Comparison of ENCODE assay signal across 8 mouse cellular contexts in genomic region chr3:142560296-142560948, GRCm38 (mm10). TPM values are rescaled to one million over a fixed set of nuclear protein-coding genes. Genes with fewer than 3 reads are reported as not detected.
A peak's percentile ranks its signal among the peaks of the same experiment; 100 is the strongest.
DNase-seq lines count a peak whose midpoint lies in the region; ATAC-seq and TF ChIP-seq lines count a peak whose summit lies in the region.

No protein-coding gene starts in this region.

- TF ChIP-seq CTCF in cortical plate, adult 2 months (IDR thresholded peaks at IDR 0.05; ENCODE audit: extremely low read depth, insufficient read depth, low read length): peak; percentile 79
- TF ChIP-seq CTCF in left cerebral cortex, adult 2 months (IDR thresholded peaks at IDR 0.05): peak; percentile 96

- peak; percentile 87 for ATAC-seq in megakaryocyte, adult 5-6 weeks (ENCODE audit: poor library complexity, severe bottlenecking)

- DNase-seq in adipocyte (ENCODE audit: low spot score): peak; percentile 91
- DNase-seq in gastrocnemius, adult 8-10 months (ENCODE audit: low spot score in 2 of 2): peak; percentile 68 to 79
- DNase-seq in hindlimb bud, embryonic 11.5 days (ENCODE audit: extremely low spot score, low read depth, low spot score): peak; percentile 60
- peak; percentile 67 to 71 for DNase-seq in left cerebral cortex, adult 2 months (ENCODE audit: extremely low spot score in 1 of 2, low spot score in 2 of 2)
- DNase-seq in right cerebral cortex, adult 2 months (ENCODE audit: low spot score in 2 of 2): peak; percentile 69 to 76
- peak; percentile 65 for DNase-seq in urinary bladder, postnatal 10 days (ENCODE audit: low spot score)

- peak overlapping the region; percentile 82 for H3K27ac ChIP-seq in cortical plate, adult 2 months (ENCODE audit: insufficient read depth, low read length)
- H3K27ac ChIP-seq in left cerebral cortex, adult 2 months: peak overlapping the region; percentile 63

- H3K4me1 ChIP-seq in cortical plate, adult 2 months (ENCODE audit: control insufficient read depth, insufficient read depth, low read length): no peaks in the 10 kb centered on the region; the same call in 1 of the 2 replicates

- peak overlapping the region; percentile 27; the same call in 1 of the 2 replicates for H3K4me3 ChIP-seq in cortical plate, adult 2 months (ENCODE audit: insufficient read depth, low read length)
- H3K4me3 ChIP-seq in left cerebral cortex, adult 2 months: peak overlapping the region; percentile 47

- TF ChIP-seq POLR2A in cortical plate, adult 2 months (IDR thresholded peaks at IDR 0.05; ENCODE audit: extremely low read depth, insufficient read depth, low read length): no peak

- intact Hi-C loops in left cerebral cortex, adult 2 months (cut with DNase I): loop anchor here (1.0 kb wide), 1 partner anchor 70 kb away; no protein-coding TSS in a partner anchor

RNA-seq across cellular contexts. Expression of gene Gbp3, which starts 0.6 kb away (rescaled TPM):
- polyA plus RNA-seq in cortical plate, adult 2 months (2012; rRNA removed): 9.1 and 10.0 TPM in 2 replicates
- 1 to 10 TPM; 2.2 to 3.3 (median 2.6) TPM for total RNA-seq in gastrocnemius, adult 8-10 months (2022)
- 1 to 10 TPM; 3.2 to 5.1 TPM for total RNA-seq in left cerebral cortex, adult 2 months (2021)
- 29.4 and 32.1 TPM in 2 replicates for total RNA-seq in megakaryocyte, adult 5-6 weeks (2015)
- total RNA-seq in megakaryocyte, adult 5-6 weeks (2017): 54.8 and 57.3 TPM in 2 replicates

RNA-seq across cellular contexts. Expression of gene Gbp7, which starts 30.3 kb away (rescaled TPM):
- polyA plus RNA-seq in cortical plate, adult 2 months (2012; rRNA removed): 2.2 and 2.9 TPM in 2 replicates
- 1 to 10 TPM; 3.0 to 7.7 (median 5.5) TPM for total RNA-seq in gastrocnemius, adult 8-10 months (2022)
- total RNA-seq in left cerebral cortex, adult 2 months (2021): 1 to 10 TPM; 2.3 to 3.4 TPM
- 16.0 and 16.6 TPM in 2 replicates for total RNA-seq in megakaryocyte, adult 5-6 weeks (2015)
- 17.8 and 18.4 TPM in 2 replicates for total RNA-seq in megakaryocyte, adult 5-6 weeks (2017)

RNA-seq across cellular contexts. Expression of gene Gbp2b, which starts 34.2 kb away (rescaled TPM):
- not detected in 2 replicates for polyA plus RNA-seq in cortical plate, adult 2 months (2012; rRNA removed)
- not detected for total RNA-seq in gastrocnemius, adult 8-10 months (2022)
- not detected for total RNA-seq in left cerebral cortex, adult 2 months (2021)
- not detected in 2 replicates for total RNA-seq in megakaryocyte, adult 5-6 weeks (2015)
- not detected in 2 replicates for total RNA-seq in megakaryocyte, adult 5-6 weeks (2017)

RNA-seq across cellular contexts. Expression of gene Gbp2, which starts 60.0 kb away (rescaled TPM):
- 3.0 and 3.9 TPM in 2 replicates for polyA plus RNA-seq in cortical plate, adult 2 months (2012; rRNA removed)
- 1 to 10 TPM; 2.1 to 3.7 (median 2.8) TPM for total RNA-seq in gastrocnemius, adult 8-10 months (2022)
- total RNA-seq in left cerebral cortex, adult 2 months (2021): 1 to 10 TPM; 1.3 to 1.7 TPM
- 23.7 and 25.7 TPM in 2 replicates for total RNA-seq in megakaryocyte, adult 5-6 weeks (2015)
- 28.0 and 33.7 TPM in 2 replicates for total RNA-seq in megakaryocyte, adult 5-6 weeks (2017)

Comparison
In these comparisons a context has a peak if more than half of its experiments do, and no peak if none do; other contexts are left out.
1. Peak in every context shown above with its lines: DNase-seq, ATAC-seq, H3K4me3 ChIP-seq and H3K27ac ChIP-seq.
2. RNA of gene Gbp3, which starts 0.6 kb away (total RNA-seq): 29.4 to 57.3 TPM in megakaryocyte, adult 5-6 weeks; 3.2 to 5.1 TPM in left cerebral cortex, adult 2 months and 2.2 to 3.3 TPM in gastrocnemius, adult 8-10 months; every median in the first group is over 4 times any median in the second.